Mouse (Mus musculus): Measurements from ENCODE around the gene Zic5.
"Not testable (repeated sequence)": the region's sequence is repeated elsewhere in the genome, so short reads cannot be mapped to it uniquely, and the experiment has no call there.

Zic5 gene

DNA sequence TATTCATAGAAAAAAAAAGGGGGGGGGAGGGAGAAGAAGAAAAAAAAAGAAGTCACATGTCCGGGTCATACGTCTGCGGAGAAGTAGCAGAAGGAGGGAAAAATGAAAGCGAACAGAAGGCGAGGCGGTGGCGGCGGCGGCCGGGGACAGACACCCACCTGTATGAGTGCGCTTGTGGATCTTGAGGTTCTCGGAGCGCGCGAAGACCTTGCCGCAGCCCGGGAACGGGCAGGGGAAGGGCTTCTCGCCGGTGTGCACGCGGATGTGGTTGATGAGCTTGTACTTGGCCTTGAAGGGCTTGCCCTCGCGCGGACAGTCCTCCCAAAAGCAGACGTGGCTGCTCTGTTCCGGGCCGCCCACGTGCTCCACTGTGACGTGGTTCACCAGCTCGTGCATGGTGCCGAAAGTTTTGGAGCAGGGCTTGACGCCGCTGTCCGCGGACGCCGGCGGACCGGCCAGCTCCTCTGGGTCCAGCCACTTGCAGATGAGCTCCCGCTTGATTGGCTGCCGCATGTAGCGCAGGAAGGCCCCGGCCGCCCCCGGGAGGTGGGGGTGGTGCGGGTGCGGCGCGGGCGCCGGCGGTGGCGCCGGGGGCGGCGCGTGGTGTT lies 1.6 kb downstream of the Zic5 start:
- DNase-seq (ENCODE audit: low spot score in 2 of 2), result not testable (repeated sequence)

DNA sequence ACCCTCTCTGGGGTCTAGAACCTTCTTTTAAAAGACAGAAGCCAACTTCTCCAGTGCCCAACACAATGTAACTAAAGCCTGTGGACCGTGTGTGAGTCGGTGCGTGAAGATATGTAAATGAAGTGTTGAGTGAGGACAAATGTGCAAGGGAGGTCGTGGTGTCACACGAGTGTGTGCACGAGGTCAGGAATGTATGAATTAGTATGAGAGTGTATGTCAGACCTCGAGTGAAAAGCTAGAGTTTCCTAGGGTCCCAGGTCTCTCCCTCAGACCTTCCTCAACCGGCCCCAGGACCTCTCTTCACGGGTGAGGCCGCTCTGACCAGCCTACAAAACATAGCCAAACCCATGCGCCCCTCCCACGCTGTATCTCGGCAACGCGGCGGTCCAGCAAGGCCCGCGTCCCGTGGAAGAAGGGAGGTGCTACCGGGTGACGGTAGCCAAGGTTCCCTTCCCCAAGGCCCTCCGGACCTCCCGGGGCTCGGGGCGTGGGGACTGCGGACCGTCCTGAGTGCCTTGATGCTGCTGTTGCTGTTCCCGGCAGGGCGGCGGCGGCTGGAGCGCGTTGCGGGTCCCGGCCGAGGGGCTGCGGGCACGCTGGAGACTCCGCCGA lies 2.3 kb downstream of the Zic5 start:
- DNase-seq (ENCODE audit: low spot score in 2 of 2), result no peak

DNA sequence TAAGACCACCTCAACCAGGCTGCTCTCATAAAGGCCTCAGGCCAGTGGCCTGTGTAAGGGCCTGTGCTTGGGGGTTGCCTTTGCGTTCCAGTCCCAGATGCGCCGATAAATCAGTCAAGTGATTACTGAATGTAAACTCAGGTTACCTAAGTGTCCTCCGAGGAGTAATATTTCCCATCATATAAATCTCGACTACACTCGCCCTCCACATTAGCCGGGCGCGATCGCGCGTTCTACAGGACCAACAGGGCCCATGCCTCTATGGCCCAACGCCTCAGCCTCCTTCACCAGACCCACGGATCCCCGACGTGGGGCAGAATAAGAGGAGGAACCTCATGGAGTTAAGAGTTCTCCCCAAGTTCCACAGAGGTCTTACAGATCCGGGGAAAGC lies 2.8 kb downstream of the Zic5 start:
- DNase-seq (ENCODE audit: low spot score in 2 of 2), result no peak

DNA sequence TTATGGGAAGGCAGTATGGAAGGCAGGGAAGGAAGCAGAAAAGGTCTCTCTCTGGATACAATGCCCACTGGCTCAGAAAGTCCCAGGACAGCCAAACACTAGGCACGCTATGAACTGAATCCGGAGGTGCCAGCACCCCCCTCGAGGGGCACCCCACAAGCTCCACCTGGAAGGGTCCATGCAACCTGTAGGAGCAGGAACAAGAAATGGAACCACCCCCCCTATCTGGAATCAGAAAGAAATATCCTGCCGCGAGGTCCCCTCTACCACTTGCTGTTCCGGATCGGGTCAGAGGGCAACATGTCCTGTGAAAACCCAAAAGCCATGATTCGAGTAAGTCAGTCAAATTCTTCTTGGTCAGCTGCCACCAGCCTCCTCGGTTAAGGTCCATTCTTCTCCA lies 3.5 kb downstream of the Zic5 start:
- DNase-seq (ENCODE audit: low spot score in 2 of 2), result no peak

DNA sequence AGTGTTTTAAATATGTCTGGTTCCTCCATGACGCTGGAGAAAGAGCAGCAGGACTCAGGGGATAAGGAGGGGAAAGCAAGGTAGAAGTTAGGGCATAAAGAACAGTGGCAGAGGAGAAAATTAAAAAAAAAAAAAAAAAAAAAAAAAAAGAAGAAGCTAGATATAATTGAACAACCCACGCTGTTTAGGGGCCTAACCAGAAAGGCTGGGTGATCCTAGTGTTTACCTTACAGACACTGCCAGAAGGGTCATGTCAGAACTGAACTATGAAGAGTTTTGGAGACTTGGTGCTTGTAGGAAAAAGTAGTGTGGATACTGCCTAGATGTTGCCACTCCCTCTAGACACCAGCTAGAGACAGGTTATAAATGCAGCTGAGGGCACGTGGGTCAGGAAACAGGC lies 4.0 kb downstream of the Zic5 start:
- DNase-seq (ENCODE audit: low spot score in 2 of 2), result no peak

DNA sequence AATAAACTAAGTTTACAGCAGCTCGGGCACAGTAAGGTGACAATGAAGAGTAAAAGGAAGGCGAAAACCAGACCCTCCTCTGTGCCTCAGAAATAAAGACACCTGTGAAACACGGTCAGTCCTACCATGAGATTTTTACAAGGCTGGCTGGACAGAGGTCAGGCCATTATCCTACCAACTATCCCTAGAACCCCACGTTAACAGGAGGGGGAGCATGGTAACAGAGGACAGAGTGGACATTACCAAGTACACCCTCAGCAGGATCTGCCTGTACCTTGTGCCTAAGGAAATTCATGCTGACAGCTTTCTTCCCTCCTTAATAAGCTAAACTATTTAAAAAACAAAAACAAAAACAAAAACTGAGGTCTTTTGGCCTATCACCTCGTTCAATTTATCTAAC lies 5.3 kb downstream of the Zic5 start:
- no peak for DNase-seq (ENCODE audit: low spot score in 2 of 2)

DNA sequence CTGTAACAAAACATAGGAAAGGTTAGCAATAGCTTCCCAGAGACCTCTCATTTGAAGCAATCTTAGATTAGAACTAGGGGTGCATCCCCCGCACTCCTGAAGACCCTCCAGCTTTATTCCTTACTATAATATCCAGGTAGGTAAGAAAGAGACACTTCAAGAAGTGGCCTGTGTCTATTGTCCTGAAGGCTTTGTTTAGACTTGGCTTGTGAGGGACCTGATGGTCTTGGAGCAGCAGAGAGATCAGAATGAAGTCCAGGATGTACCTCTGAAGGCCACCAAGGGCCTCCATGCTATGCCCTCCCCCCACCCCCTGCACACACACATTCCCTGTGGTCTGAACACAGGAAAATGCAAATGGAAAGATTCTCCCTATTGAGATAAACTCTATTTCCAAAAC lies 5.7 kb downstream of the Zic5 start:
- no peak for DNase-seq (ENCODE audit: low spot score in 2 of 2)

DNA sequence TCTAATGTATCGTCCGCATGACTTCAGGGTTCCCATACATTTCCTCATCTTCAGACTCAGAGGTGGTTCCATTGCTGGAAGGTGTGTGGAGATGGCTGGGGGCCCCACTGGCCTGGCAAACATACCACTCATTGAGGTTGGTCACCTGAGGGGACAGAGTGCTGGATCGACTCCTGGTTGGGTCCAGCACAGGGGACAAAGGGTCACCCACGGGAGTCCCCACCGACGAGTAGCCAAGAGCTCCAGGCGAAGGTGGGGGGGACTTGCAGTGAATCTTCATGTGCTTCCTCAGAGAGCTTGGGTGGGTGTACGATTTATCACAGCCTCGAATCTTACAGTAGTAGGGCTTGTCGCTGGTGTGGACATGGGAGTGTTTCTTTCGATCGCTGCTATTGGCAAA lies 6.1 kb downstream of the Zic5 start:
- DNase-seq (ENCODE audit: low spot score in 2 of 2), result not testable (repeated sequence)

DNA sequence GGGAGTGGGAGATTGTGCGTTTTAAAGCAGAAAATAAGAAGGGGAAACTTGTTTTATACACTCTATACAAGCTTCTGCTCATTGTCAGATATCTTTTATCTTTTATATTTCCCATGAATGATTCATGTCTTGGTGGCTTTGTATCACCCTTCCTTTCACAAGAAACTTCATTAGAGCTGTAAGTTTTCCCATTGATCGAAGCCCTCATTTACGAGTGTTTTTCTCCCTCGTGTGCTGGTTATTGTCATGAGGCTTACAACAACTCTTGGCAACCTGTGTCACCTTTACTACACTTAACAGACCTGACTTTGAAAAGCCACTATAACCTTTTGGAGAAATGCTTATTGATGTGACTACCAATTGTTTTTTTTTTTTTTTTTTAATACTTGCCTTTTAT lies 9.9 kb downstream of the Zic5 start:
- DNase-seq (ENCODE audit: low spot score in 2 of 2), result no peak

DNA sequence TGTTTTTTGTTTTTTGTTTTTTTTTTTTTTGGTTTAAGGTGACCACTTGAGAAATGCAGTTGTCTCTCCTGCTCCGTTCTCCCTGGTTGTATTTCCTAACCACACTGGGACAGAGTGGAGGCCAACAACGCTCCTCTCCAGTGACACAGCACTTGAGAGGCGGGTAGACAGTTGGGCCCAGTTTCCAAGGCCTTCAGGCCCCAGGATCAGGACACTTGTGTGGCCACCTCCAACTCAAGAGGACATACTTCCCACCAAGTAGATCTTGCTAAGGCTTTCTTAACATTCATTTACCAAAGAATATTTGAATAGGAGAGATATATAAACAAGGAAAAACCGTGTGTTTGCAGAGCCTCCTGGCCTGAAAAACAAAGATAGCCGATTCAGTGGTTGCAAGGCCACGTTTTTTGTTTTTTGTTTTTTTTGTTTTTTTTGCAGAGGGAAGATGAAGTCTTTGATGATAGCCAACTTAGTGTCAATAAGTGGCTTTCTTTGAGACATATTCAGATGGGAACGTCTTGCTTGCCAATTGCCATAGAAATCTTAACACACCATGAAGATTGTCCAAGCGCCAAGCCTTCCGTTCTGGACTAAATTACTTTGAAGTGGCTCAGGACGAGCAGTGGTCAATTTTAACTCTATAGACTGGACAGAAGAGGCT lies 10.4 kb downstream of the Zic5 start:
- no peak for DNase-seq (ENCODE audit: low spot score in 2 of 2)

DNA sequence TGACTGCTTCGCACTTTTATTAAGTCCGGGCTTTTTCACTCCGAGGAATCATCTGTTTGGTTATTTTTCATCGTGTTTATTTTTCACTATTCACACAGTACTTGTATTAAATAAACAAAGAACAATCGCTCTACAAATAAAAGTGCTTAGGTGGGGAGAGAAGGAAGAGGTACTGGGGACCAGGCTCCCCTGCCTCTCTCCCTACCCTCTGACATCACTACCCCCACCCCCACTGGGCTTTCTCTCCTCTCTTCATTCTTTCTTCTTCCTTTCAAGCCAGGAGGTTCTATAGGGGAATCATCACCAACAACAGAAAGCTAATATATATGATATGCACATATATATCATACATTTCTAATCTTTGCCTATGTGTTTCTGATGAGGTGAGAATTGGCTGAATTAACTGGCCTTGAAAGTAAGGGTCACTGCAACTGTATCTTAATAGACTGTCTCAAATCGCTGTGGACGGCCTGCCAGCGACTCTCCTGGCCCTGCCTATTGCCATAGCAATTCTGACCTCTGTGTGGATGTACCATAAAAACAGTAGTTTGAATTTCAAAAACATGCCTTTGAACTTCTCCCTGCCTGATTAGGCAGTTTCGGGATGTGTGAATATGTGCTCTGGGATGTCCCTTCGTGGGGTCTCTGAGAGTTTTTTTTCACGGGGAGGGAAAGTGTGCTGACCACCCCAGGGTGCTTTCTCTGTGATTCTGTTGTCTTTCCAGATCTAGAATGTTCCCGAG lies 11.3 kb downstream of the Zic5 start:
- no peak for DNase-seq (ENCODE audit: low spot score in 2 of 2)

DNA sequence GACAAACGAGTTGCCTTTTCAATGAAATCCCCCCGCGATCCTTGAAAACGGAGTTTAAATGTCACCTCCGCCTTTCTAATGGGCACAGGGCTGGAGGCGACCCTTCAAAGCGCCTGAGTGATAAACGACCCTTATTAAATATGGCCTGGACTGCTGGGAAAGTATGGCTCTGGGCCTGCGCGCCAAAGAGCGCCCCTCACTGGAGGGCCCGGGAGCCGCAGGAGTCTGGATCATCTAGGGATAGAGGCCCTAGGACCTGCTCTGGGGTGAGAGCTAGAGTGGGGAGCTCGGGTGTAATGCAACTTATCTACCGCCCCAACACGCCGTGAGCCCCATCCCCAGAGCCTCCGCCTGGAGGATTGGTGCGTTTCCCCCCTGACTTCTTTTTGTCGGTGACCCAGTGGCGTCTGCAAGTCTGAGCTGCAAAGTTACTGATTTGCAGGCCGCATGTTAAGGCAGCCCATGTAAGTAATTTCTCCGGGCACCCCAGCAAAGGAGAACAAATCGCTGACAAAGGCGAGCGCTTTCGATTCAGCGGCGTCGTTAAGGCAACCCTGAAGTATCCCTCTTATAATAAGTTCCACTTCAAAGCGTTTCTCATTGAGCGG lies 12.0 kb downstream of the Zic5 start:
- no peak for DNase-seq (ENCODE audit: low spot score in 2 of 2)

DNA sequence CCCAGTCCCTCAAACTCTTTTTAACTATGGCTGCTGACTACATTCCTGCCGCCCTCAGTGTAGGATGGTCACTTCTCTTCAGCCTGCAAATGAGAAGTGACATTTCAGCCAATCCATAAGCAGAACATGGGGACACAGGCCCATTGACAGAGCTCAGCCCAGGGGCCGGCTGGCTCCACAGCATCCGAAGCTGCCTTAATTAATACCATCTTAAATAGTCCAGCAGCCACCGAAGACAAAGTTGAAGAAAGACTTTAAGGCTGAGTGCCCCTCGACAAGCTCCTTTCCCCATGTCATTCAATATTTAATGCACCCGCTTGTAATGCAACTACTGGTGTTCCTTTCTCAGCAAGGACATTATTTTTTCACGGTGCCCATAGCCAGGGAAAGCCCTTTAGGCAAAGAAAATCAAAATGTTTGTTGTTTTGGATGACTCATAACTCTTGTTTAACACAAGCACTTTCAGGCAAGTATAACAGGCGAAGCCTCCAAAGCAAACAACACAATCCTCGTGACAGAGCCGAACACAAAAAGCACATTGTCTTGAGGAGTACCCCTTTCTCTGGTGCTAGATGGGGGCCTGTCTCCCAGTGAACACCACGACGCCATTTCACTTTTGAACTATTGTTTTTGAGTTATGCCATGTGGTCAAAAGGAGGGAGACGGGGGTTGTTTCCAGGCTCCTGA lies 12.6 kb downstream of the Zic5 start:
- no peak for DNase-seq (ENCODE audit: low spot score in 2 of 2)

DNA sequence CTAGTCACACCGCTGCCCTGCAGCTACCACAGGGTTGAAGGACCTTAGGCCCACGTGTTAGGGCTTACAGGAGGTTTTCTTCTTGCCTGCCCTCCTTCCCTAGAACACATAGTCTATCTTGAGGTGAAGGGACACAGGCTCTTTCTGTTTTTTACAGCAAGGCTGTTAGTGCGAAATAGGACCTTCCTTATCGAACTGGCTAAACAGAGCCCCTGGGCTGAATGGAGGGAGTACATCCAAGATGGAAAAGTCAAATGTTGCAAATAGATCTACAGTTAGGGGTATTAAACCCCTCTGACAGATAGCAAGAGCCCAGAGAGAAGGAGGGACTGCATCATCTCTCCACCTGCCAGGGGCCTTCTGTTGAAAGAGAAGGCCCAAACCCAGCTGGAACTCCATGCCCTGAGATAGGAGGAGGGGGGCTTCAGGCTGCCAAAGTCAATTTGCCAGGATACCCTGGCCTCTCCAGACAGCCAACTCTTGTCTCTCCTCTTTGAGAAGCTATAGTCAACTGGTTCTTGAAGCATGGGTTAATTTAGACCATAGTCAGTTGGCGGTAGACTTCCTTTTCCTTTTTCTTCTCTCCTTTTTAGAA lies 13.8 kb downstream of the Zic5 start:
- no peak for DNase-seq (ENCODE audit: low spot score in 2 of 2)

DNA sequence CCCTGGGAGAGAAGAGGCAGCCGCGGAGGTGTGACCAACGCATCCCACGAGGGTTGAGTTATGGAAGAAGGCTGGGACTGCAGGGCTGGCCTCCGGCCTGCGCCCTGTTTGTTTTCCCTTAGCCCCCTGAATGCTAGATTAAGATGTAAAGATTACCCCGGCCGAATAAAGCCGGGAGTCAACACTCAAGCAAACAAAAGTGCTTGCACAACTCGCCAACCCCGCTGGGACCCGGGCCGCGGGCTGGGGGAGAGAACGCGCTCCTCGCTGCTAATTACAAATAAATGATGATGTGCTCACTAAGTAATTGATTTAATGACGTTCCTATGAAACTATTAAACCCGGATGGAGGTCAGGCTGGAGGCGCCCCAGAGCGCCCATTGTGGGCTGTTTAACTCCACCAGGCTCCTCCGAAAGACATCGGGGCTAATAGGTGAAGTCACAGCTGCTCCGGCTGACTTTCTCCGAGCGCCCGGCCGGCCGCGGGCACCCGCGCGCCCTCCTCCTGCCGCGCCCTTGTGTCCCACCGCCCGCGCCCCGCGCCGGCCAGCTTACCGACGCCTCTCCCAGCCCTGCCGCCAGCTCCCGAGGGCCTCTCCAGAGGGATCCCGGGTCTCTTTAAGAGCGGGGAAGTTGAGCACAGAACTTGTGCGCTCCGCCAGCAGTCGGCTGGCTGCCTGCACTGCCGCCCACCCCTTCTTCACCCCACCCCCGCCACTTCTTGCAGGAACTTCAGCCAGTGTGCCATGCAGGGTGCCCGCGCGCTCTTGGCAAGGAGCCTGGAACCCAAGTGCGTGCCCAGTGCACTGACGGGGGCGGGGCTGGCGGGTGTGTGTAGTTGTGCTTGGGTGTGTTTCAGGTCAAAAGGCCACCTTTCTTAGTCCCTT lies 14.7 kb downstream of the Zic5 start, which contains the start of gene Gm5089:
Gm5089 (minus strand) TSS at position 620 of the 887 bp plus-strand sequence.
- DNase-seq (ENCODE audit: low spot score in 2 of 2), result no peak

DNA sequence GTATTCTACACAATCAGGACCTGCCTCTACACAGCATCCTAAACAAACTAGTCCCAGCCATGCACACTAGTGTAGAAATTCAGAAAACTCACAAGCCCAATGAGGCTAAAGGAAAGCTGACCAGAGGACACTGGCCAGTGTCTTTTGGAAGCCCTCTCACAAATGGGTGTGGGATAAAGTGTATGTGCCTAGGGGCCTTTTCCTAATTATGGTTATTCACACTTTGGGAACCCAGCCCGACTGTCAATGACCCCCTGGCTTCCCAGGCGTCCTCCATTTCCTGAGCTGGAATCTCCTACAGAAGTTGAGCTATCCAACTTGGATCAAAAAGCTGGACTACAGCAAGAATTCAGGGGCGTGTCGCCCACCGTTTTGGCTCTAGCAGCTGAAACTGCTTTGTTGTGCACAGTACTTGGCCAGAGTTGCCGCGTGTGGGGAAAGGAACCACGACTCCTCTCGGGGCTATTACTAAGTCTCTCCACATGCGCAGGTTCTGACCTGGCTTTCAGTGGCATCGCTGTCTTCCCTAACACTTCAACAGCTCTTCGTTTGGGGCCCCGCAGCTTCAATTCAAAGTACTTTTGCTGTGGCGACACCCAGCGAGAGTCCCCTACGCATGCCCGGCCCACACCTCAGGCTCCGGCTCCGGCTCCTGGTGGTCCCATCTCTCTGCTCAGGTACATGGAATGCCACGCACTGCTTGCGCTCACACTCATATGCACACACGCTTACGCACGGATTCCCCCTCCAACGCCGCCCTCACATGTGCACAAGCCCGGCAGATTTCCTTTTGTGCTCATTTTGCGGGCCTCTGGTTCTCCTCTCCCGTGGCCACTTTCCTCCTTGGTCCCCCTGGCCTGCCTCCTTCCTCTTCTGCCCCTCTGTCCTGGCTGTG lies 15.6 kb downstream of the Zic5 start:
- no peak for DNase-seq (ENCODE audit: low spot score in 2 of 2)

DNA sequence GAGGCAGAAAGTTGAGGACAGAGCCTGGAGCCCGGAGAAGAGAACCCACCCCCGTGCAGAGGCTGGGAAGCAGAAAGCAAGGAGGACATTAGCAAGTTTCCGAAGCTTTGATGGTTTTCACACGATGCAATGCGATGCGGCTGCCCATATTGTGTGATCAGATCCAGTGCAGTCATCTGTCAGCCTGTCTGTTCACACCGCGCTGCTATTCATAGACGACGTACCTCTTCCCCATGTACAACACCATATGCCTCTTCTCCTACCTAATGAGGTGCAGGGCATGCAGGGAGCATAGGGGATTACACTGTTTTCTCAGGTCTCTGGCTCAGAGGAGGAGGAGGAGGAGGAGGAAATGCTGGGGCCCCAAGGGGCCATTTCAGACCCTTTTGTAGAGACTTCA lies 28.6 kb downstream of the Zic5 start:
- no peak for DNase-seq (ENCODE audit: low spot score in 2 of 2)

DNA sequence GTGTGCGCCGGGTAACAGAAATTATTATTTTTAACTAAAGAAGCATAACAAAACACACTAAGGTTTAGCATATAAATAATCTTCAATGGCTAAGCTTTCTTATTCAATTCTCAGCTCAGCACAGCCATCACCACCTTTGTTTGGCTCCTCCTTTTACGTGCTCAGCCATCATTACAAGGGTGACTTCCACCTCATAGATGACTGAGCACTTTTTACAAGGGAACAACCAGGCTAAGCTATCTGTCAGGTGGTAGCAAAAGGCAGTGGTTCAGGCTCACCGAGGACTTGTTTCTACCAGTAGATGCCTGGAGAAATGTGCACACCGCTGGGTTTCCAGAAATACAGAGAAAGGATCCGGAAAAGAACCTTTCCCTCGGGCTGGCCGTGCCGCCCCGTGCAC lies 31.4 kb downstream of the Zic5 start:
- DNase-seq (ENCODE audit: low spot score in 2 of 2), result no peak

DNA sequence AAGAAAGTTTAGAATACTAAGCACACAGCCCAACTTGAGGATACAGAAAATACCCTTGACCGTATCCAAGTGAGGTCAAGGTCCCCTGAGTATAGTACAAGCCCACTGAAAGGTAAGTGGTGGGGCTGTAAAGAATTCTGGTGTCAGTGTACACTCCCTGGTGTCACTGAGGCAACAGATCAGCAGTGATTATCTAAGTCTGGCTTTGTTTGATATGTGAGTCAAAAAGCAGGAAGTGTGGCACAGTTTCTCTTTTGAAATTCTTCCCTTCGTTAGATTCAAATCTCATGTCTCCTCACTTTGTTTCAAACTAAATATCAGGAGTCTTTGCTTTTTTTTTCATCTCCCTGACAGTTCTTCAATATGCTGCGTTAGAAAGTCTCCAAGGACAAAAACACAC lies 32.9 kb downstream of the Zic5 start:
- no peak for DNase-seq (ENCODE audit: low spot score in 2 of 2)

All from urinary bladder, adult 18-20 months (tissue).